In the genomic region with DNA sequence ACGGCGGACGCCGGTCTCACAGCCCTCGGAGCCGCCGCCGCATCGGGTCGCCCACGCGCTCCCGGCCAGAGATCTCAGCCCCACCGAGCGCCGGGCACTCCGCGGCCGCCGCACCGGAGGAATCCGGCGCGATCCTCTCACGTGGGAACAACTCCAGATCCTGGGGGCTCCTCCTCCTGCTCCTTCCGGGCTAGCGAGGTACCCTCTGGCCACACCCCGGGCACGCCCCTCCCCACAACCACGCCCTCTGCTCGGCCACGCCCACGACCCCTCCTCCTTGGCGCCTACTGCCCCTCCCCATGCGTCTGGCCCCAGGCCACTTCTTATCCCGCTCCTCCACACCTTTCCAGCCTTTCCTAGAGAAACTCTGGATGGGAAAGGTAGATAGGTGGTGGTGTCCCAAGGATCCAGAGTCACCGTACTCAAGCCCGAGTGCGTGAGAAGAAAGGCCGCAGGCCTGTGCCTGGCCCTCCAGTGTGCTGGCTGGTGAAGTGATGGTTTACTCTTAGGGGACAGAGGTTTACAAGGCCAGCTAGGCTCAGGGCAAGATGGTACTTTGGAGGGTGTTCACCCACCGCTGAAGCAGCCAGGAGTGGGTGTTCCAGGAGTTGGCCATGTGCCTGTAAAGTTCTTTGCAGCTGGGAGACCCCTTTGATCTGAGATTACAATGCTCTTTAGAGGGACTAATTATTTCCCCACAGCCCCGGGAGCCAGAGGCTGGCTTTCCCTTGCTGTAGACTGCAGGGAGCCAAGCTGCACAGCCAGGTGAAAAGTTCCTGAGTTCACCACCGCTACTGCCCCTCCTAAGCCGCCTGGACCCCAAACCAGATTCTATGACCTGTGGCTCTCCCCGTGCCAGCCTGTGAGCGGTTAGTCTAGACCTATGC, we compare ENCODE assay signal across 8 mouse cellular contexts. TPM values are rescaled to one million over a fixed set of nuclear protein-coding genes. Genes with fewer than 3 reads are reported as not detected.
DNase-seq lines count a peak whose midpoint lies in the region.

Gene Kazn (minus strand): TSS at position 162 of the 887 bp plus-strand sequence.

- peak; percentile 94 to 98 for DNase-seq in adrenal gland, adult (ENCODE audit: inconsistent age in 2 of 2, low spot score in 1 of 2)
- peak; percentile 94 for DNase-seq in embryo, embryonic 10 days (ENCODE audit: low spot score)
- peak; percentile 78 for DNase-seq in gastrocnemius, postnatal 25 days
- peak; percentile 10 for DNase-seq in induced T-regulatory cell, adult 2 months (ENCODE audit: low read depth)
- DNase-seq in left cerebral cortex, adult 8-10 months (ENCODE audit: low spot score in 2 of 2), result peak; percentile 41 to 67
- DNase-seq in lung, postnatal 4 days, result peak; percentile 93 to 94
- DNase-seq in right cerebral cortex, postnatal 36 days (ENCODE audit: low spot score in 2 of 2), result peak; percentile 50 to 54
- DNase-seq in yolk sac, embryonic 10.5 days (ENCODE audit: low spot score), result peak; percentile 96

RNA-seq across cellular contexts. Expression of gene Kazn, which starts in this region (rescaled TPM):
- 1 to 10 TPM; 1.9 to 2.5 TPM for total RNA-seq in gastrocnemius, postnatal 25 days (2021)
- total RNA-seq in left cerebral cortex, adult 8-10 months (2022), result 100 to 1,000 TPM in 2 of 4 experiments, 10 to 100 TPM in 2; 91.5 to 107 (median 100) TPM

Comparison
In these comparisons a context has a peak if more than half of its experiments do, and no peak if none do; other contexts are left out.
1. Peak in every context shown above with its lines: DNase-seq.
2. RNA of gene Kazn (total RNA-seq): 91.5 to 107 TPM in left cerebral cortex, adult 8-10 months; 1.9 to 2.5 TPM in gastrocnemius, postnatal 25 days; every median in the first group is over 10 times any median in the second.
3. DNase-seq: peak in every context shown above with its lines; median percentile 96 in adrenal gland, adult; 96 in yolk sac, embryonic 10.5 days; 94 in embryo, embryonic 10 days; 94 in lung, postnatal 4 days; 78 in gastrocnemius, postnatal 25 days; 54 in left cerebral cortex, adult 8-10 months; 52 in right cerebral cortex, postnatal 36 days; 10 in induced T-regulatory cell, adult 2 months.